Mouse (Mus musculus): ENCODE measurements around the gene Nptx1.
A peak's percentile ranks its signal among the peaks of the same experiment; 100 is the strongest.

Gene Nptx1

GRCm38 (mm10) chr11:119550546-119551335 lies 3.2 kb upstream of the Nptx1 start:
- DNase-seq (ENCODE audit: low spot score), result no peak

- no peak for DNase-seq (ENCODE audit: low spot score)
These were observed 1.8 kb upstream of the Nptx1 start for GRCm38 (mm10) chr11:119549371-119549811.

- no peak for DNase-seq (ENCODE audit: low spot score)
These were observed 1.3 kb upstream of the Nptx1 start for GRCm38 (mm10) chr11:119548741-119549370.

- DNase-seq (ENCODE audit: low spot score), result no peak
These were observed 518 bp upstream of the Nptx1 start for GRCm38 (mm10) chr11:119547951-119548591.

- DNase-seq (ENCODE audit: low spot score), result no peak
These were observed 914 bp downstream of the Nptx1 start for GRCm38 (mm10) chr11:119546496-119547182.

- DNase-seq (ENCODE audit: low spot score), result no peak
These were observed 1.6 kb downstream of the Nptx1 start for GRCm38 (mm10) chr11:119545741-119546495.

- no peak for DNase-seq (ENCODE audit: low spot score)
These were observed 2.3 kb downstream of the Nptx1 start for GRCm38 (mm10) chr11:119545281-119545680.

- no peak for DNase-seq (ENCODE audit: low spot score)
These were observed 2.9 kb downstream of the Nptx1 start for GRCm38 (mm10) chr11:119544518-119545105.

GRCm38 (mm10) chr11:119543816-119544517 lies 3.6 kb downstream of the Nptx1 start:
- DNase-seq (ENCODE audit: low spot score), result no peak

- DNase-seq (ENCODE audit: low spot score), result no peak
These were observed 4.7 kb downstream of the Nptx1 start for GRCm38 (mm10) chr11:119542886-119543285.

- DNase-seq (ENCODE audit: low spot score), result no peak
These were observed 5.2 kb downstream of the Nptx1 start for GRCm38 (mm10) chr11:119542371-119542770.

- DNase-seq (ENCODE audit: low spot score), result no peak
These were observed 6.5 kb downstream of the Nptx1 start for GRCm38 (mm10) chr11:119541082-119541481.

GRCm38 (mm10) chr11:119540560-119540959 lies 7.0 kb downstream of the Nptx1 start:
- no peak for DNase-seq (ENCODE audit: low spot score)

- DNase-seq (ENCODE audit: low spot score), result no peak
These were observed 7.6 kb downstream of the Nptx1 start for GRCm38 (mm10) chr11:119539944-119540343.

- no peak for DNase-seq (ENCODE audit: low spot score)
These were observed 13.8 kb downstream of the Nptx1 start for GRCm38 (mm10) chr11:119533745-119534144.

GRCm38 (mm10) chr11:119532460-119532859 lies 15.1 kb downstream of the Nptx1 start:
- DNase-seq (ENCODE audit: low spot score), result no peak

- DNase-seq (ENCODE audit: low spot score), result no peak
These were observed 18.6 kb downstream of the Nptx1 start for GRCm38 (mm10) chr11:119528930-119529329.

GRCm38 (mm10) chr11:119526068-119526966 lies 21.2 kb downstream of the Nptx1 start:
- DNase-seq (ENCODE audit: low spot score), result no peak

GRCm38 (mm10) chr11:119524545-119524949 lies 23.0 kb downstream of the Nptx1 start:
- DNase-seq (ENCODE audit: low spot score), result peak; percentile 76

- DNase-seq (ENCODE audit: low spot score), result no peak
These were observed 24.2 kb downstream of the Nptx1 start for GRCm38 (mm10) chr11:119523392-119523791.
